Mouse (Mus musculus): Measurements from ENCODE around the gene Gm7138.
"Not testable (repeated sequence)": the region's sequence is repeated elsewhere in the genome, so short reads cannot be mapped to it uniquely, and the experiment has no call there.

The Gm7138 gene

DNA sequence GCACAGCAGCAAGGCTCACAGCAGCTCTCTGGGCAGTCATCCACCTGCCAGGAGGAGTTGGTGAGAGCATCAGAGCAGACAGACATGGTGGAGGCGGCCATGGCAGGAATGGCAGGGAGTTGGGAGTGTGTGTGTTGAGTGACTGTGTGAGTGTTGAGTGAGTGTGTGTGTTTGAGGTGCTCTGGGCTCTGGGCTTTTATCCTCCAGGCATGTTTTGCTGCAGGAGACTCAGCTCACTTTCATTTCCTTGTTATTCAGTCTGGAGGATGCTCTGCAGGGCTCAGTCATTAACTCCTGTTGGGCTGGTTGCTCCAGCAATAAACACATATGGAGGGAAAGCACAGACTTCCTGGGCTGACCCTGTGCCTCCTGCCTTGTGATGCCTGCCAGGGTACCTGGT lies at the start of gene Gm7138:
TSS of gene Gm7138 (minus strand) at position 101 of the 400 bp plus-strand sequence.
- not testable (repeated sequence) for DNase-seq

DNA sequence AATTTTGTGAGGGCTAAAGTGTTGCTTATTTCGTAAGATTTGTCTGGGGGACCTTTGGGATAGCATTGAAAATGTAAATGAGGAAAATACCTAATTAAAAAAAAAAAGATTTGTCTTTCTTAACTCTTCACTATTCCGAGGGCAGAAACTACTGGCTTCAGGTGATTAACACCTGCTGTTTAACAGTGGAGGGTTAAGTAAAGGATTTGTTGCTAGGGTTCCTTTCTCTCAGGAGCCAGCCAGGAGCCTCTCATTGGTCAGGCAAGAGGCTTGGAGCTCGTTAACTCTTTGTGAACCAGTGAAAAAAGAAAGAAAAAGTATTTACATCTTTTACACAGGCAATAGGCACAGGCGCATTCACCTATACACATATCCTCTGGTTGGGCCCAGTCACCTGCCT lies 42.5 kb upstream of the Gm7138 start:
- no peak for DNase-seq

DNA sequence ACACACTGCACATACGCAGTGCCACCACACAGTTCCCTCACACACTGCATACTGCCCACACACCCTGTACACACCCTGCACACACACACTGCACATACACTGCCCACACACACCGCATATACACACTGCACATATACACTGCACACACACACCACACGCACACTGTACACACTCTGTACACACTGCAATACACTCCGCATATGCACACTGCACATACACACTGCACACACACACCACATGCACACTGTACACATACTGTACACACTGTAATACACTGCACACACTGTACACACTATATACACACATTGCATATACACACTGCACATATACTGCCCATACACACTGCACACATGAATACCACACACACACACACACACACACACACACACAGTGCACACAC lies 41.8 kb upstream of the Gm7138 start:
- DNase-seq, result no peak

DNA sequence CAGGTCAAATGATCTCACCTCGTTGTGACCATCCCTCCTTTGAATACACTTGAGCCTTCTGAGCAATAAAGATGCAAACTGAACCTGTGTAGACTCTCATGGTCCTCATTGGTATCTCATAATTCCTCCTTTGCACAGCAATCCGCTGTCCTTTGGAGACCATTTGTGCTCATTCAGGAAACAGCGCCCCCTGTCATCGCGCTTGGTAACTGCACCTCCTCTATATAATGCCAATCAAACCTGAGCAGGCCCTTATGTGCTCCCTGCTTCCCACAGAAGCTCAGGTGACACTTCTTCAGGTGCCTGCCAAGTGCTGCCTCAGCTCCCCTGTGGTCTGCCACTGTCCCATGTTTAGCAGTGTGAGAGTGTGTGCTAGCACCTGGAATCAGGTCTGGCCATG lies 38.8 kb upstream of the Gm7138 start:
- DNase-seq, result no peak

DNA sequence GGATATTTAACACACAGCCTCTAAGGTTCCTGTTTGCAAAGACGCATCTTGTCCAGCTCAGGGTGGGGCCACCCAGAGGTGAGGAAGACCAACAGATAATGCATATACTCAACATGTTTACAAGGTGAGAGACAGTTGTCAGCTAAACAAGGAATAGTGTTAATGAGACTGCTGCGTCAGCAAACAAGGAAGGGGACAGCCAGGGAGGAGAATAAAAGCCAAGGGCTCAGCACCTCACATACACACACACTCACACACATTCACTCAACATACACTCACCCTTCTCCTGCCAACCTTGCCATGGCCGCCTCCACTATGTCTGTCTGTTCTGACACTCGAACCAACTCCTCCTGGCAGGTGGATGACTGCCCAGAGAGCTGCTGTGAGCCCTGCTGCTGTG lies 37.6 kb upstream of the Gm7138 start, which contains the start of gene Gm2696:
TSS of gene Gm2696 (plus strand) at position 301 of the 400 bp plus-strand sequence.
- no peak for DNase-seq

DNA sequence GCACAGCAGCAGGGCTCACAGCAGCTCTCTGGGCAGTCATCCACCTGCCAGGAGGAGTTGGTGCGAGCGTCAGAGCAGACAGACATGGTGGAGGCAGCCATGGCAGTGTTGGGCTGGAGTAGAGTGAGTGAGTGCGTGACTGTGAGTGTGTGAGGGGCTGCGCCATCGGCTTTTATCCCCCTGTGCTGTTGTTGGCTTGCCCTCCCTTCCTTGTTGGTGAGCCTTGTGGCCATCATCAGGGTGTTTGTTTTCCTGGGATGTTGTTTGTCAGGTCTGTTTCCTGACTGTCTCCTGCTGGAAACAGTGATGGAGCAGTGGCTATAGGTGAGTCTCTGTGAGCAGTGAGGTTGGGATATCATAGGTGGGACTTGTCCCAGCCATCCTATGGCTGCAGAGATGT lies 35.0 kb upstream of the Gm7138 start, which contains the start of gene Gm9507:
TSS of gene Gm9507 (minus strand) at position 101 of the 400 bp plus-strand sequence.
- no peak for DNase-seq

DNA sequence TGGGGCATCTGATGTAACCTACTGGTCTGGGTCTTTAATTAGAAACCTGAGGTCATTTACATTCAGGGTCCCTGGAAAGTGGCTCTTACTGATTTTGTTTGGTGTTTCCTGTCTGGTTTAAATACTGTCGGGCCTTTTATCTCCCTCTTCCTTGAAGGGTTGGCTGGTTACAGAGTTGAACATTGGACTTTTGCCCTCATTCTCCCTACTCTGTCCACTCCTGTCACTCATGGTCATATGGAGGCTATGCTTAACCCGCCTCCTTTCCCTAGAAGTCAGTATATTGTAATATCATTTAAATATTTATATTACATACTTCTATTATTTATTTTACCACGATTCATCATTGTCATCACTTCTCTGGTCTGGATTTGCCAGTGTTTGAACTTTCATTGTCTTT lies 27.4 kb upstream of the Gm7138 start:
- no peak for DNase-seq

DNA sequence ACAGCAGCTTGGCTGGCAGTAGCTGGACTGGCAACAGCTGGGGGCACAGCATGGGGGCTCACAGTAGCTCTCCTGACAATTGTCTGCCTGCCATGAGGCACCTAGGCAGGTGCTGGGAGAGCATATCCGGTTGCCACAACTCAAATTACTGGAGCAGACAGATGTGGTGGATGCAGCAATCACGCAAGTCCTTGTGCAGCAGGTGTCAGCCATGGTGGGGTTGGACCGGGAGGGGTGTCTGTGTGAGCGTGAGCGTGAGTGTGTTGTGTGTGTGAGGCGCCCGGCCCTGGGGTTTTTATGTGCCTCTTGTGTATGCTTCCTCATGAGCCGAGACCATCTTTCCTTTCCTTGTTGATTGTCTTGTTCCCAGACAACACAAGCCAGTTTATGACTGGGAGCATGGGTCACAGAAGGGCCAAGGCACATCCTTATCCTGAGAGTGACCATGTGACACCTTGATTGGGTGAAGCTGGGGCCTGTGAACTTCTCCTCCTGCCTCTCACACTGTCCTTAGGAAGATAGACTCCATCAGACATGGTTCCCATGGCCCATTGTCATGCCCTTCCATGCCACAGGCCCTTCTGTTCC lies 22.3 kb upstream of the Gm7138 start, which contains the start of gene Gm19668:
TSS of gene Gm19668 (minus strand) at position 213 of the 588 bp plus-strand sequence.
- DNase-seq, result no peak

DNA sequence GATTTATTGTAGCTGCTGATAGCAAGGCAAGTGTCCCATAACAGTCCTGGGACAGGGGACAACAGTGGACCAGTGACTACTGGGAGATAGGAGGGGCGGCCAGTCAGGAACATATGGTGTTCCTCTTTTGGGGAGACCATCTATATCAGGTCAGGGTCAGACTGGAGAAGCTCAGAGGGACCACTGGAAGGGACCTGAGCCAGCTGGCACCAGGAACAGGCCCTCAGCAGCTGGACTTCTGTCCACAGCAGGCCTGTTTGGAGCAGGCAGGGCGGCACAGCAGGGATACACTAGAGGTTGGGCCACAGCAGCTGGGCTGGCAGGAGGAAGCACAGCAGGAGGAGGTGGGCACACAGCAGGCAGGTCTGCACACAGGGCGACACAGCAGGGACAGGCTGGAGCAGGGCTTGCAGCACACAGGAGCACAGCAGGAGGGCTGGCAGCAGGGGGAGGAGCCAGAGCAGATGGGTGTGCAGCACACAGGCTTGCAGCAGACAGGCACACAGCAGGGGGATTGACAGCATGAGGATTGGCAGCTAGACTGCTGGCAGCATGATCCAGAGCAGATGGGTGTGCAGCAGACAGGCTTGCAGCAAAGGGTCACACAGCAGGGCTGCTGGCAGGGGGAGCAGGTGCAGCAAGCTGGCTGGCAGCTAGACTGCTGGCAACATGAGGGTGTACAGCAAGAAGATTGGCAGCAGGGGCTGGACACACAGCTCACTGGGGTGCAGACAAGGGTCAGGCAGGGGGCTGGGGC lies 21.6 kb upstream of the Gm7138 start:
- DNase-seq, result not testable (repeated sequence)

DNA sequence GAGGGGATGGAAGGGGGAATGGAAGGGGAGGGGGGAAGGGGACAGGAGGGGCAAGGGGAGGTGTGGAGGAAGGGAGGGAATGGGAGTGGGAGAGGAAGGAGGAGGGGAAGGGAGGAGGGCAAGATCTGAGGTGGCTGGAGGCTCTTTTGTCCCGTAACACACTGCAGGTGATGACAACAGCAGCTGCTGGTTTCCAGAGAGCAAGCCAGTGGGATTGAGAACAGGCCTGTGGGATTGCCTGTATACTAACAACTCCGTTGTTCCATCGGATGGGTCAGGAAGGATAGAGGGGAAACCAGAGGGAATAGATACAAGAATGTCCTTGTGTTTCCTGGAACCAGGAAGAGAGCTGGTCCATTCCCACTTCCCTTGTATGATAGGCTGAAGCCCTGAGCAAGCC lies 20.9 kb upstream of the Gm7138 start:
- DNase-seq, result no peak

DNA sequence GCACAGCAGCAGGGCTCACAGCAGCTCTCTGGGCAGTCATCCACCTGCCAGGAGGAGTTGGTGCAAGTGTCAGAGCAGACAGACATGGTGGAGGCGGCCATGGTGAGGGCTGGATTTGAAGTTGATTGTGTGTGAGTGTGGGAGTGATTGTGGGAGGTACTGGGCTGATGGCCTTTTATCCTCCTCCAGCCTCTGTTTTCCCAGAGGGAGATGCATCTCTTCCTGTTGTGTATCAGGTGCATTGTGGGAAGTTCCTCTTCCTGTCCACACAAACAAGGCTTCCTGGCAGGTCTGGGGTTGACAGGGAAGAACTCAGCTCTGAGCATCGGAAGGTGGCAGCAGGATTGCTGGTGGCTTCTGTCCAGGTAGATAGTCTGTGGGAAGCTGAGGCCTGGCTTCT lies 18.2 kb upstream of the Gm7138 start, which contains the start of gene Gm9639:
TSS of gene Gm9639 (minus strand) at position 101 of the 400 bp plus-strand sequence.
- no peak for DNase-seq

DNA sequence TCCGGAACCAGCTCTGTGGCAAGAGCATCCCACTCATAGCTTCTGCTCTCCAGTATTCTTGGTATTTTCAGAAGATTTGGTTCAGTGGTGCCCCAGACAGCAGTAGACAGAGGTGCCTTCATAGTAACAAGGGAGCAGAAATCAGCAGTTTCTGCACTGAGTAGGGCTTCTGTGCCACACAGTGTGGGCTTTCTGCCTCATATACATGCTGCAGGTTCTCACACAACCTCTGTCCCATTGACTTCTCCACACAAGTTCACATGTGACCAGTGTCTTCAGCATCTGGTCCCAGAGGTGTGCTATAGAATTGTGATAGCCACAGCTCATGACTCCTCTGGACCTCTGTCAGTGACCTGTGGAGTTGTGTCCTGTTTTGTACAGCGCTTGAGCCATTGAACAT lies 11.9 kb upstream of the Gm7138 start:
- no peak for DNase-seq

DNA sequence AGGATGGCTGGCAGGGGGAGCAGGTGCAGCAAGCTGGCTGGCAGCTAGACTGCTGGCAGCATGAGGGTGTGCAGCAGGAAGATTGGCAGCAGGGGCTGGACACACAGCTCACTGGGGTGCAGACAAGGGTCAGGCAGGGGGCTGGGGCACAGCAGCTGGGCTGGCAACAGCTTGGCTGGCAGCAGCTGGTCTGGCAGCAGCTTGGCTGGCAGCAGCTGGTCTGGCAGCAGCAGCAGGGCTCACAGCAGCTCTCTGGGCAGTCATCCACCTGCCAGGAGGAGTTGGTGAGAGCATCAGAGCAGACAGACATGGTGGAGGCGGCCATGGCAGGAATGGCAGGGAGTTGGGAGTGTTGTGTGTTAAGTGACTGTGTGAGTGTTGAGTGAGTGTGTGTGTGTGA lies 11.1 kb upstream of the Gm7138 start, which contains the start of gene Gm7137:
TSS of gene Gm7137 (minus strand) at position 325 of the 400 bp plus-strand sequence.
- DNase-seq, result not testable (repeated sequence)

DNA sequence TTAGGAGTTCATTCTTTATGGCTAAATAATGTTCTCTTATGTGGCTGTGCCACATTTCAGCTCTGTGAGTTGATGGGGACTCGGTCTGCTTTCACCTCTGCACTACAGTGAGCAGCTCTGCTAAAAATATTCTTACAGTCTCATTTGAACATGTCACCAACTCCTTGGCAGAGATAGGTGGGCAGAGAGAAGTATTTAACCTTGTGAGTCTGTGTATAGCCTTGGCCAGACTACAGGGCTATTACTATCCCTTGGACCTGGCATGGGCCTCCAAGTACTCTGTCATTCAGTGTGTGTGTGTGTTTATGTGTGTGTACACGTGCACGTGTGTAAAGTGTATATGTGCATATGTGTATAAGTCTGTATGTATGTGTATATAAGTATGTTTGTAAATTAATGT lies 6.7 kb upstream of the Gm7138 start:
- DNase-seq, result not testable (repeated sequence)

DNA sequence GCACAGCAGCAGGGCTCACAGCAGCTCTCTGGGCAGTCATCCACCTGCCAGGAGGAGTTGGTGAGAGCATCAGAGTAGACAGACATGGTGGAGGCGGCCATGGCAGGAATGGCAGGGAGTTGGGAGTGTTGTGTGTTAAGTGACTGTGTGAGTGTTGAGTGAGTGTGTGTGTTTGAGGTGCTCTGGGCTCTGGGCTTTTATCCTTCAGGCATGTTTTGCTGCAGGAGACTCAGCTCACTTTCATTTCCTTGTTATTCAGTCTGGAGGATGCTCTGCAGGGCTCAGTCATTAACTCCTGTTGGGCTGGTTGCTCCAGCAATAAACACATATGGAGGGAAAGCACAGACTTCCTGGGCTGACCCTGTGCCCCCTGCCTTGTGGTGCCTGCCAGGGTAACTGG lies 5.7 kb upstream of the Gm7138 start, which contains the start of gene Gm3250:
TSS of gene Gm3250 (minus strand) at position 101 of the 400 bp plus-strand sequence.
- DNase-seq, result not testable (repeated sequence)

DNA sequence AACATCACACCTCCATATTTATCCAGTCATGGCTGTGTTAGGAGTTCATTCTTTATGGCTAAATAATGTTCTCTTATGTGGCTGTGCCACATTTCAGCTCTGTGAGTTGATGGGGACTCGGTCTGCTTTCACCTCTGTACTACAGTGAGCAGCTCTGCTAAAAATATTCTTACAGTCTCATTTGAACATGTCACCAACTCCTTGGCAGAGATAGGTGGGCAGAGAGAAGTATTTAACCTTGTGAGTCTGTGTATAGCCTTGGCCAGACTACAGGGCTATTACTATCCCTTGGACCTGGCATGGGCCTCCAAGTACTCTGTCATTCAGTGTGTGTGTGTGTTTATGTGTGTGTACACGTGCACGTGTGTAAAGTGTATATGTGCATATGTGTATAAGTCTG lies 4.6 kb downstream of the Gm7138 start:
- DNase-seq, result not testable (repeated sequence)

DNA sequence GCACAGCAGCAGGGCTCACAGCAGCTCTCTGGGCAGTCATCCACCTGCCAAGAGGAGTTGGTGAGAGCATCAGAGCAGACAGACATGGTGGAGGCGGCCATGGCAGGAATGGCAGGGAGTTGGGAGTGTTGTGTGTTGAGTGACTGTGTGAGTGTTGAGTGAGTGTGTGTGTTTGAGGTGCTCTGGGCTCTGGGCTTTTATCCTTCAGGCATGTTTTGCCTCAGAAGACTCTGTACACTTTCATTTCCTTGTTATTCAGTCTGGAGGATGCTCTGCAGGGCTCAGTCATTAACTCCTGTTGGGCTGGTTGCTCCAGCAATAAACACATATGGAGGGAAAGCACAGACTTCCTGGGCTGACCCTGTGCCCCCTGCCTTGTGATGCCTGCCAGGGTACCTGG lies 5.5 kb downstream of the Gm7138 start, which contains the start of gene Gm3238:
TSS of gene Gm3238 (minus strand) at position 101 of the 400 bp plus-strand sequence.
- not testable (repeated sequence) for DNase-seq

DNA sequence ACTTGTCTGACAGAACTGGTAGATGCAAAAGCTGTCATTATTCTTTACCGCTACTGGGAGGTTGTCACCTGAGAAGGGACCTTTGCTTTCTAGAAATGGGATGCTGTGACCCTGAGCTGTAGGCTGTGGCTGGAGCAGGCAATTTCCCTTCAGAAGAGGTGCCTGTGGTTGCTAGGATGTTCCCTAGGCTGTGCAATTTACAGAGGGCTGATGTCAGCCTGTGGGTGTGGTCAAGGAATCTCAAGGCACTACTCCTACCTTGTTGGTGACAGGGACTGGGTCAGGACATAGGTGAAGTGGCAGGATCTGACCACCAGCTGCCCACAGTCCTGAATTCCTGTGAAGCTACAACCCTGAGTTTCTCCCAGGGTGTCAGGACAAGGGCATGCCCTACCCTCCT lies 7.0 kb downstream of the Gm7138 start:
- no peak for DNase-seq

DNA sequence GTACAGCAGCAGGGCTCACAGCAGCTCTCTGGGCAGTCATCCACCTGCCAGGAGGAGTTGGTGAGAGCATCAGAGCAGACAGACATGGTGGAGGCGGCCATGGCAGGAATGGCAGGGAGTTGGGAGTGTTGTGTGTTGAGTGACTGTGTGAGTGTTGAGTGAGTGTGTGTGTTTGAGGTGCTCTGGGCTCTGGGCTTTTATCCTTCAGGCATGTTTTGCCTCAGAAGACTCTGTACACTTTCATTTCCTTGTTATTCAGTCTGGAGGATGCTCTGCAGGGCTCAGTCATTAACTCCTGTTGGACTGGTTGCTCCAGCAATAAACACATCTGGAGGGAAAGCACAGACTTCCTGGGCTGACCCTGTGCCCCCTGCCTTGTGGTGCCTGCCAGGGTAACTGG lies 17.2 kb downstream of the Gm7138 start, which contains the start of gene Gm3233:
TSS of gene Gm3233 (minus strand) at position 101 of the 400 bp plus-strand sequence.
- DNase-seq, result not testable (repeated sequence)

DNA sequence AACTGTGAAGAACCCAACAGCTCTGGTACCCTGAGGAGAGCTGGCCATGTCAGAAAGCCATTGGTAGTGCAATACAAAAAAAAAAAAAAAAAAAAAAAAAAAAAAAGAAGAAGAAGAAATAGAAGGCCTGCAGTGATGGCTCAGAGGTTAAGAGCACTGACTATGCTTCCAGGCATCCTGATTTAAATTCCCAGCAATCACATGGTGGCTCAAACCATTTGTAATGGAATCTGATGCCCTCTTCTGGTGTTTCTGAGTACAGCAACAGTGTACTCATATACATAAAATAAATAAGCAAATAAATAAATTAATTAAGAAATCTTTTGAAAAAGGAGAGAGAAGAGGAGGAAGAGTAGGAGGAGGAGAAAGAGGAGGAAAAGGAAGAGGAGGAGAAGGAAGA lies 23.3 kb downstream of the Gm7138 start:
- DNase-seq, result no peak

DNA sequence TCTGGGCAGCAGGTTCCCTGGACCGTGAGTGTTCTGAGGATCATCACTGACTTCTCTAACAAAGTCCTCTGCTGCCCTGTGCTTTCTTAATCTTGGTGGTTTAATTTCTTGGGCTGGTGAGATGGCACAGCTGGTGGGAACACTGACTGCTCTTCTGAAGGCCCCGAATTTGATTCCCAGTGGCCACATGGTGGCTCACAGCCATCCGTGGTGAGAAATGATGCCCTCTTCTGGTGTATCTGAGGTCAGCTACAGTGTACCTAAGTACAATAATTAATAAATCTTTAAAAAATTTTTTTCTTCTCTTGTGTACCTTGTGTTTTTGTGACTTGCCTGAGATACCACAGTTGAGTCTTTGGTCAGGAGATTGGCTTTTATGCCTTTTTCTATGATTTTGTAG lies 24.4 kb downstream of the Gm7138 start:
- DNase-seq, result not testable (repeated sequence)

DNA sequence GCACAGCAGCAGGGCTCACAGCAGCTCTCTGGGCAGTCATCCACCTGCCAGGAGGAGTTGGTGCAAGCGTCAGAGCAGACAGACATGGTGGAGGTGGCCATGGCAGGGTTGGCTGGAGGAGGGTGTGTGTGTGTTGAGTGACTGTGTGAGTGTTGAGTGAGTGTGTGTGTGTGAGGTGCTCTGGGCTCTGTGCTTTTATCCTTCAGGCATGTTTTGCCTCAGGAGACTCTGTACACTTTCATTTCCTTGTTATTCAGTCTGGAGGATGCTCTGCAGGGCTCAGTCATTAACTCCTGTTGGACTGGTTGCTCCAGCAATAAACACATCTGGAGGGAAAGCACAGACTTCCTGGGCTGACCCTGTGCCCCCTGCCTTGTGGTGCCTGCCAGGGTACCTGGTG lies 25.5 kb downstream of the Gm7138 start, which contains the start of gene Gm9736:
TSS of gene Gm9736 (minus strand) at position 101 of the 400 bp plus-strand sequence.
- not testable (repeated sequence) for DNase-seq

DNA sequence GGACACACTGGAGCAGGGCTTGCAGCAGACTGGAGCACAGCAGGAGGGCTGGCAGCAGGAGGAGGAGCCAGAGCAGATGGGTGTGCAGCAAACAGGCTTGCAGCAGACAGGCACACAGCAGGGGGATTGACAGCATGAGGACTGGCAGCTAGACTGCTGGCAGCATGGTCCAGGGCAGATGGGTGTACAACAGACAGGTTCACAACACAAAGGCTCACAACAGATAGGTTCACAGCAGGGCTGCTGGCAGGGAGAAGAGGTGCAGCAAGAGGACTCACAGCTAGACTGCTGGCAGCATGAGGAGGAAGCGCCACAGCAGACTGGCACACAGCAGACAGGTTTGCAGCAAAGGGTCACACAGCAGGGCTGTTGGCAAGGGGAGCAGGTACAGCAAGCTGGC lies 26.1 kb downstream of the Gm7138 start:
- not testable (repeated sequence) for DNase-seq

All from layer of hippocampus, adult 9-11 months (tissue).